Mouse (Mus musculus) heart, postnatal 10 days (tissue): Measurements from ENCODE around the gene Rapgef3. TPM values are rescaled to one million over a fixed set of nuclear protein-coding genes. Genes with fewer than 3 reads are reported as not detected.

Experiments
- DNase-seq, 2 experiments: peaks; one replicate each; pipeline ENCODE4 v3.0.0; 2021
- intact Hi-C: fragments of 180-260 bp; cut with DNase I; formaldehyde crosslinking; loops from one replicate; pipeline ENCODE4 v1.15.1; 2025
- total RNA-seq, 2 experiments: library from RNA; stranded (reverse); gene quantifications; 2 replicates each; pipeline ENCODE4 v1.2.3; 2021

The Rapgef3 gene
- total RNA-seq = 10 to 100 TPM; 29.2 to 30.7 TPM

DNA sequence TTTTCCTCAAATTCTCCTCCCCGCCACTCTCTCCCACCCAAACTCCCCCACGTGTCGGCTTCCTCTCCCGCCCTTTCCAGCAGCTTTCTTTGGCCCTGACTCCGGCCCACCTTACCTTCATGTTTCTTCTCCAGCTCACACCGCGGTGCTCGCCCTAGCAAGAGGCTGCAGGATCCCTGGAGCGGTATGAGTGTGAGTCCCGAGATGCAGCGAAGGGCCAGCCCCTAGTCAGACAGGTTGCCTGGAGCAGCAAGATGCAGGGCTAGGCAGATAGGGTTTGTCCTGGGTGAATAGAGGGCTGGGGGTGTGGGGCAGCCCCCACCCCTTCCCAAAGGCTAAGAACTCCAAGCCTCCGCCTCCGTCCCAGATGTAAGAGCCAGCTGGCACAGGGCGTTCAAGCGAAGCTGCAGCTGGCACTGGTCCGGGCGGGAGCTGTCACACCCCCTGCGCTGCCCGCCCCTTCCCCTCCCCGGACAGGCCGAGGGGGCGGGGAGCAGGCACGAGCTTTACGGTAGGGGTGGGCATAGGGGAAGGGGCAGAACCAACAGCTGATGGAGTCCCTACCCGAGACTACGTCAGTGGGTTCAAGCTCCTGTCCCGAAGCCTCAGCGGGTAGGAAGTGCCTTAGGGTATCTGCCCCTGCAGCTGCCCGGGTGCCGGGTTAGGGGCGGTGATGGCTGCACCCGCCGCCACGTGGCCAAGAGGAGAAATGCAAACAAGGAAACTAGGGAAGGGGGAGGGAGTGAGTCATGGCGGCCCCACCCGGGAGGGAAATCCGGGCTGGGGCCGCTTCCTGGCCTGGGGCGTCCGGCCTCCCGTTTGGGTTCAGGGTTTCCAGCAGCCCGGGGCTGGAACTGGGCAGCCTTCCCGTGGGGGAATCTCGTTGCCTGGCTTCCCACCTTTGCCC is at the start of gene Rapgef3:
TSS of gene Rapgef3 (minus strand) at position 693 of the 907 bp plus-strand sequence.
- intact Hi-C loops = loop anchor here (2.0 kb wide), 1 partner anchor 47 kb away; no protein-coding TSS in a partner anchor
- DNase-seq = peak; percentile 89 to 91

DNA sequence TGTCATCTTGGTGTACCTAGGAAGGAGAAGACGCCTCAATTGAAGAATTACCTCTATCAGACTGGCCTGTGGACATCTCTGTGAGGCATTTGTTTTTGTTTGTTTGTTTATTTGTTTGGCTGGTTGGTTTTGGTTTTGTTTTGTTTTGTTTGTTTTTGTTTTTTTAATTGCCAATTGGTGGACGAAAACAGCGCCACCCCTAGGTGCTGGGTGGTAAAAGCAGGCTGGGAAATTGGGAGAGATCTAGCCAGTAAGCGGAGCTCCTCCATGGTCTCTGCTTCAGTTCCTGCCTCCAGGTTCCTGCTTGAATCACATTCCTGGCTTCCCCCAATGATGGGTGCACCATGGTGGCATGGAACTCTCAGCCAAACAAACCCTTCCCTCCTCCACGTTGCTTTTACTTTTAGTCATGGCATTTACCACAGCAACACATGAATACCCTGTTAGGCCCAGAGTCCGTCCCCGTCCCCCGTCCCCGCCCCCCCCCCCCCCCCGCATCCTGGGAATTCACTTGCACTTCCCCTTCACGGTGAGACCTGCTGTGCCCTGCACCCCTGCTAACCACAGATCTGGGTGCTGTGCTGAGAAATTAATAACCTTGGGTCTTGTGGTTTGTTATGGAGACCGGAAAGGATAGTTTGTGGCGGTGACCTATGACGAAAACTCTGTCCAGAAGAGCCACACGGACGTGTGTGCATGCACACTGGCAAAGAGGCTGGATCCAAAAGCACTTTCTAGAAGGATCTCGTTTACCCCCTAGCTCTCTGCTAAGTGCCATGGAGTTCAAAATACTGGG is 48.6 kb upstream of the Rapgef3 start:
- intact Hi-C loops = no loop called here
- DNase-seq = no peak

DNA sequence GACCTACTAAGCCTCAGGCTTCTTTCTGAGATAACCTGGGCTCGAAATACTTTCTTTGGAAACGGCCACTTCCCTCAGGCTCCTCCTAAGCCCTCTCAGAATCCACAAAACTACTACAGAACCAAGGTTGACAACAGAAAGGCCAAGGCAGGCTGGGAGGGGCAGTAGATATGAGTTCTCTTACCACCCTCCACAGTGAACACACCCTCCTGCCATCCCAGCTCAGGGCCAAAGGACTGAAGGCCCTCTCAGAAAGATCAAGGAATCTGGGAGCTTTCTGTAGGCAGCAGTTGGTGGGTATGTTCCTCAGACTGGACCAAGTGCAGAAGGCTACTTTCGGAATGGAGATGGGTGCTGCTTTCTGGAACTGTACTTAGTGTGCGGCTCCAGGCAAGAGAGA is 47.5 kb upstream of the Rapgef3 start:
- intact Hi-C loops = no loop called here
- no peak for DNase-seq

DNA sequence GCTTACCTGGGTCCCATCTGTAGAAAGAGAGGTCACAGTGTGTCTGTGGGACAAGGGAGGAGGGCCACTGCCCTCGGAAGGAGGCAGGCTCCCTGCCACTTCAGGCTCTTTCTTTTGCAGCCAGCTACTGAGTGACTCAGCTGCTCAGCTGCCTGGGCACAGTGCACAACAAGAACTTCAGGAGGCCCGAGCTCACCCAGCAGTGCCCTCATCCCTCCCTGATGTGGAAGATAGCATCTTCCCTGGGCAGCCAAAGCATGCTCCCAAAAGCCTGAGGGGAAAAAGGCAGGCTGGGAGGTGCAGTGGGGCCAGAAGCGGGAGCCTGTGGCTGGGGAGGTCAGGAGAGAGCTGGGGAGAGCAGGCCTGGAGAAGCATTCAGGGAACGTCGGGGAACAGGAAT is 46.9 kb upstream of the Rapgef3 start:
- intact Hi-C loops = no loop called here
- DNase-seq = no peak

DNA sequence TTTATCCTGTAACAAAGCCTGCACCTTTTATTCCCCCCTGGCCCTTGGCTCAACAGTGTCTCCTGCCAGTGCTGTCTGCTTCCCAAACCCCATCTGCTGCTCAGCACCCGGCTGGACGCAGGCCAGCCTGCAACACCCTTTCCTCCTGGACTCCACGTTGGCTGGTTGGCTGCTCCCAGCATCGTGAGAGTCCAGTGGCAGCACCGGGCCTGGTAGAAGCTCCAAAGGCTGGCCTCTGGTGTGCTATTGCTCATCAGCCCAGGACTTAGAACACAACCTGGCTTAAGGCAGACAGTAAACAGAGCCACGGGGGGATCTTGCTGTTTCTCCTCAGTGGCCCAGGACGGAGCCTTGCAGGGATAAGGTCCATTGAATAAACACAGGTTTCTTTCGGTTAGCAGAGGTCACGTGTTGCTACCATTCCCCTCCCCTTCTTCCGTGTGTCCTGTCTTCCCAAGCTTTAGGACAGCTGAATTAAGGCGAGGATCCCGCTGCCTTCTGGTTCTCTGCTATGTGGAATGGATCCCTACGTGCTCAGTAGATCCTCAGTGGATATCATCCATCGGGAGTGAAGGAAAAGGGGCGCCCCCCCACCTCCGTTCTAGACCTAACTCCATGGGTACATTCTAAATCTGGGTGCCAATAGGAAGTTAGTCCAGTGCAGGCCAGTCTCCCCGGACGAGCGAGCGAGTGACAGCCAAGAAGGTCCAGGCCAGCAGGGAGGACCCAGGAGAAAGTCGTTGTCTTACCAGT is 45.9 kb upstream of the Rapgef3 start:
- DNase-seq = peak; percentile 74
- intact Hi-C loops = loop anchor here (2.0 kb wide), 1 partner anchor 27 kb away; no protein-coding TSS in a partner anchor

DNA sequence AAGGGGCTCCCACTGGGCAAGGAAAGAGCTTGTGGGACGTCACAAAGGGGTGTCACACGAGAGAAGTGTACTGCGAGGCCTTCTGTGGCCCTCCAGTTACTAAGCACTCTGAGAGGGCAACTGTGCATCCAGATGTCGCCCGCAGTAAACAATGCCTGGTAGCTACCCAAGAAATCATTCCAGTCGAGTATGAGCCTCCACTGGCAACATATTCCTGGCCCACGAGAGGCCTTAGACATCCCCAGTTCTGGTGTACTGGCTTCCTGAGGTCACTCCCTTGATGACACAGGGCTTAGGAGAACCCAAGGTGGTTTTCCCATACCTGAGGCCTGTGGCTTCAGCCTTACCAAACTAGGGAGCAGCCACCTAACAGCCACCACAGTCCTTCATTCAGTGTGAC is 45.1 kb upstream of the Rapgef3 start:
- intact Hi-C loops = loop anchor here (2.0 kb wide), 1 partner anchor 28 kb away; no protein-coding TSS in a partner anchor
- no peak for DNase-seq

DNA sequence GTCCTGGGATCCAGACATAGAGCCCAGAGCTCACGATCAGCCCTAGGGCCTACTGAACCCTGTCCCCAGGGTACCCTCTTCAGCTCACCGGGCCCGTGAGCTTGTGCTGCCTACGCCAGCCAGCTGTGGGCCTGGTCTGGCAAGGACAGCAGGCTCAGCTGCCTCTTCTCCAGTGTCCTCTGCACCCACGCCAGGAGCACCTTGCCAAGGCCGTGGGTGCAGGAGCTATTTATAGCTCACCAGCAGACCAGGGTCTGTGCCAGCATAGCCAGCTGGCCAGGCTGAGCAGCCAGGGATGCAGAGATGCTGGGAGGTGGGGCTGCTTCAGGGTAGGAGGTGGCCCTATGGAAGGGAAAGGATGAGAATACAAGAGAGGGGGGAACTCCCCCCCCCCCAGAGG is 44.4 kb upstream of the Rapgef3 start:
- intact Hi-C loops = loop anchor here (2.0 kb wide), 1 partner anchor 29 kb away; no protein-coding TSS in a partner anchor

DNA sequence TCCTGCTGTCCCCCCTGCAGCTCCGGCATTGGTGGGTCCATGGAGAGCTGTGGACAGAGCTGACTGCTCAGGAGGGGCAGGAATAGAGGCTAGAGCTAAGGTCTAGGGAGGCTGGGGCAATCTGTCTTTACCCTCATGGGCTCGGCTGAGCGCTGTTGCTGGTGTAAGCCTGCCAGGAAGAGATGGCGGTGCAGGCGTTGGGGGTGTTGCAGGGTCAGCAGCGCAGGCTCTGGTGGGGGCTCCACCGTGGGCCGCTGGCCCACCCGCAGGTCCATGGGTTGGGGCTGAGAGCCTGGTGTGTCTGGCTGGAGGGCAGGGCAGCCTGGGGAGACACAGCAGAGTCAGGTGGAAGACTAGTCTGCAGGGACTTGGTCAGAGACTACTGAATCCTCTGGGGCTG is 43.5 kb upstream of the Rapgef3 start:
- DNase-seq = no peak
- intact Hi-C loops = no loop called here

More for the DNA sequence above, 44.4 kb upstream of the Rapgef3 start:
- peak; percentile 91 to 92 for DNase-seq

DNA sequence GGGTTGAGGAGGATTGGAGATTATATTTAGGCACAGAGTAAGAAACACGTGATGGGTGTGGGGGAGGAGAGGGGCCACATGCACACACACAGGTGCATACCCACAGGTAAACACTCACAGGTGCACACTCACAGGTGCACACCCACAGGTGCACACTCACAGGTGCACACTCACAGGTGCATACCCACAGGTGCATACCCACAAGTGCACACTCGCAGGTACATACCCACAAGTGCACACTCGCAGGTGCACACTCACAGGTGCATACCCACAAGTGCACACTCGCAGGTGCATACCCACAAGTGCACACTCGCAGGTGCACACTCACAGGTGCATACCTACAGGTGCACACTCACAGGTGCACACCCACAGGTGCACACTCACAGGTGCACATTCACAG is 42.6 kb upstream of the Rapgef3 start:
- no peak for DNase-seq
- intact Hi-C loops = loop anchor here (1.0 kb wide), 1 partner anchor 39 kb away; no protein-coding TSS in a partner anchor

DNA sequence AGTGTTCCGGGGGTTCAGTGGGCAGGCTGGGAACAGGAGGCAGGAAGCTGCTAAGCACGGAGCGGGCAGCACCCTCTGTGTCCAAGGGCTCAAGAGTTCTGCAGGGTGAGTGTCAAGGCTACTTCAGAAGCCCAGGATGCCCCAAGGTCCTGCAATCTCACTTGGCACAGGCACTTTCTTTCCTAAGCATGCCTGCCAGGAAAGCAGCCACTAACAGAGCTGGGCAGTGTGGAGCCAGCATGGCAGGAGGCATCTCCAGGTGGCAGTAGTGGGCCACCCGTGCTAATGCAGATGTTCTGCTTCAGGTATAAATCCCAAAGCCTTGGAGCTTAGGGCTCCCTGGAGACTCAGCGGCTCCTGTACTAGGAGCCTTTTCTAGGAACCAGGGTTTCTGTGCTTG is 42.2 kb upstream of the Rapgef3 start:
- peak; percentile 69 to 72 for DNase-seq
- intact Hi-C loops = loop anchor here (1.0 kb wide), 1 partner anchor 39 kb away; no protein-coding TSS in a partner anchor

DNA sequence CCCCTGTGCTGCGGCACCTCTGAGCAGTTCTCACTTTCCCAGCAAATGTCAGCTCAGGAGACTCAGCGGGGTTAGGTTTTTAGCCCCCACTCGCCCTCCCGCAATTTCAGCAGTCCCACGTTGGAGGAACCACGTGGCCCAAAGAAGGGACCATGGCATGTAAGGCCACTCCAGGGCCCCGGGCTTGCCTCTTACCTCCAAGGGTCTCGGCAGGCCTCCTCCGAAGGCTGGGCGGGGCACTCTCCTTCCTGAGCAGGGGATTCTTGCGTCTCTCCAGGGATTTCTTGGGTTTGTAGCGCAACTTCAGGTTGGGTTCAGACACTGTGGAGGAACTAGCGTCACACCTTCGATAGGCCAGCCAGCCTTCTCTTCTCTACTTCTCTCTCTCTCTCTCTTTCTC is 41.4 kb upstream of the Rapgef3 start:
- DNase-seq = no peak
- intact Hi-C loops = no loop called here

DNA sequence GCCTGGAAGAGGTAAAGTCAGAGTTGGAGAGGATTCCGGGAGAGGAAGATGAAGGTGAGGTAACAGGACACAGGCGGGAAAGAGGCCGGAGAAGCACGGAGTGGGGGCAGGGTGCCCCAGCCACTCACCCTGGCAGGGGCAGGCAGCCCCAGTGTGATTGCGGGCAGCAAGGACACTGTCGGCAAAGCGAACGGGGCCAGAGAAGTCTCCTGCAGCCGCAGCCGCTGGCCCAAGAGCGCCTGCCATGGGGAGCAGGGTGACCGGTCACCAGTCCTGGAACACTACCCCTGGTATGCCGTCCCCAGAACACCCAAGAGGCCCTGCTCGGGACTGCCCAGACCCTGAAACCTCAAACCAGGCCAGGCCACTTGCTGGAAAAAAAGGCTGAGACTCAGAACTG is 40.8 kb upstream of the Rapgef3 start:
- intact Hi-C loops = no loop called here
- DNase-seq = no peak

DNA sequence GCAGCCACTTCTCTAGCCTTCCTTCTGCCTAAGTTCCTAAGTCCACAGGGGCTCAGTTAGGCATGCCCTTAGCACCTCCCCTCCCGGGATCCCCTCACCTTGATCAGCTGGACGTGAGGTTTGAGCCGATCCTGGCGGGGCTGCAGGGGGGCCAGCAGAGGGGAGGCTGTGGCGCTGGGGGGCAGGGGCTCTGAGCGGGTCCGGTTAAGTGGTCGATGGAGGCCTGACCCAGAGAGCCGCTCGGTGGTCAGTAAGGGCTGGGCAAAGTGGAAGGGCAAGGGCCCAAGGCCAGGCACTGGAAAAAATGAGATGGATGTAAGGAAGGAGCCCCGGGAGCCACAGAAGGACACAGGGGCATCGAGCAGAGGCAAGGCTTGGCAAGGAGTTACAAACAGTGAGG is 40.1 kb upstream of the Rapgef3 start:
- intact Hi-C loops = loop anchor here (2.0 kb wide), 1 partner anchor 15 kb away; no protein-coding TSS in a partner anchor
- no peak for DNase-seq

DNA sequence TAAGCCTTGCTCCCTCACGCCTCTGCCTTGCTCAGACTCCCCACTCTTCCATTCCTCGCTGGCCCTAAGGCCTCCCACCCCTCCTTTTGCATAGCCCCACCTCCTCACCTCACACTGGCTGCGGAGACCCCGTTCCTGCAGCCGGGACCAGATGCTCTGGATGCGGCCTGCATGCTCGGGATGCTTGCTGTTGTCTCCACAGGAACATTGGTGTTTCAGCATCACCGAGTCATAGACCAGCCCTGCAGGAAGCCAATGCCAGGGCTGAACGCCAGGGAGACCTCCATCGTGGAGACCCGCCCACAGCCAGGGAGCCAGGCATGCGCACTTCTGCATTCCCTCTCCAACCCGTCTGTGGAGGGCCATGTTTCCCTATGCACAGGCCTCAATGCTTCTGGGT is 34.8 kb upstream of the Rapgef3 start:
- no peak for DNase-seq
- intact Hi-C loops = loop anchor here (1.0 kb wide), 1 partner anchor 11 kb away; no protein-coding TSS in a partner anchor

DNA sequence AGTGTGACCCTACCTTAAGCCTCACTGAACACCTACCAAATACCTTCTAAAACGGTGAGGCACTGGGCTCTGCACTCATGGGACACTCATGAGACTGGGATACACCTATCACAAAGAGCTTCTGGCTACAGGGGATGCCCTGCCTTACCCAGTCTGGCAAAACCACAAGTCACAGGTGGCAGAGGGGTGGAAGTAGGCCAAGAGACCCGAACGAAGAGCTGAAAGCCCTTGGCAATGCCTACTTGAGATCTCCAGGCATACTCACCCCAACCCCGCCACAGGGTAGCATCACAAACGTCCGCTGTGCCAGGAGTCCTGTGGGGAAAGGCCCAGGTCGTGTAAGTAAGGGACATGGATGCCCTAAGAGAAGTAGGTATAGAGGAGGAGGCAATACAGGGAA is 34.0 kb upstream of the Rapgef3 start:
- no peak for DNase-seq
- intact Hi-C loops = loop anchor here (1.0 kb wide), 1 partner anchor 11 kb away; no protein-coding TSS in a partner anchor

DNA sequence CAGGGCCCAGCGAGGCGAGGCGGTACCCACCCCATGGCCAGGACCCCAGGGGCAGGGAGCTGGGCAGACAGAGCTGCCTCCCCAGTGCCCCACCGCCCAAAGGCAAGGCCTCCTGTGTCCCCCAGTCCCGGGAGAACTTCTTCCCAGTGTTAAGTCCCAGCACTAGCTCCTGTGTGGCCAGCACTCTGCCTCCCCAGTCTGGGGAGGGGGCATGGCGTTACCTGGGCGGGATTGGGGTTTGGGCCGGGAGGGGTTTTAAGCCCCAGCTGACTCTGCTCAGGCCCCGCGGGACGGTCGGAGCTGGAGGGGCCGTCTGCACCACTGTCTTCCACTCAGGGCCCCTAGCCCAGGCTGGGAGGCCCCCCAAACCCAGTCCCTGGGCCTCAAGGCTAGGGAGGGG is 33.1 kb upstream of the Rapgef3 start:
- DNase-seq = no peak
- intact Hi-C loops = no loop called here

DNA sequence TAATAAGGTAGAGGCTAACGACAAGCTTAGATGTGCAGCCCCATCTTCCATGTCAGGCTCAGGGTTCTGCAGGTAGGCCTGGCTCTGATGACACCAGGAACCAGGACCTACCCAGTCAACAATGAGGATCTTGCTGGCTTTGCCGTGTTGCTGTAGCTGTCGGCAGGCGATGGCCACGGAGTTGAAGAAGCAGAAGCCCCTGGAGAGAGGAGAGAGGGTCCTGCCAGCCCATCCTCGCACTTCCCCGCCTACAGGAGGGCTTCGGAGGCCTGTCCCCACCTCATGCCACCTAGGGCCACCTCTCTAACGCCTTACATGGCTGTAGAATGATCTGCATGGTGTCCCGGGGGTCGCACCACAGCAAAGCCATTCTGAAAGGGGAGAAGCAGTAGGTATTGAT is 31.7 kb upstream of the Rapgef3 start:
- intact Hi-C loops = no loop called here
- DNase-seq = no peak

DNA sequence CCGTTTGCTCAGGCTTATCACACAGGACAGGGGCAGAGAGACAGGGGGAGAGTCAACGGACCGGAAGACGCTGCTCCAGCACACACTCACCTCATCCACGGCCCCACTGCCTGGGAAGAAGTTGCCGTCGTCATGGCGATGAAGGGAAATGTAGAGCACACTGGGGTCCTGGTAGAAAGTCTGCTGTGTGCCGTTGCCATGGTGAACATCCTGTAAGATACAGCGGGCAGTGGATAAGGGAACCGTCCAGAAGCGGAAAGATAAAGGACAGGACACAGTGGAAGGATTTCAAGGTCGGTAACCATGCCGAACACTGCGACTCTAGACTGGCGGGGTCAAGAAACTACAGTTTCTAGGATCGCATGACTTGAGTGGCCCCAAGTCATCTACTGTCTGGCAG is 30.4 kb upstream of the Rapgef3 start:
- intact Hi-C loops = no loop called here
- no peak for DNase-seq

DNA sequence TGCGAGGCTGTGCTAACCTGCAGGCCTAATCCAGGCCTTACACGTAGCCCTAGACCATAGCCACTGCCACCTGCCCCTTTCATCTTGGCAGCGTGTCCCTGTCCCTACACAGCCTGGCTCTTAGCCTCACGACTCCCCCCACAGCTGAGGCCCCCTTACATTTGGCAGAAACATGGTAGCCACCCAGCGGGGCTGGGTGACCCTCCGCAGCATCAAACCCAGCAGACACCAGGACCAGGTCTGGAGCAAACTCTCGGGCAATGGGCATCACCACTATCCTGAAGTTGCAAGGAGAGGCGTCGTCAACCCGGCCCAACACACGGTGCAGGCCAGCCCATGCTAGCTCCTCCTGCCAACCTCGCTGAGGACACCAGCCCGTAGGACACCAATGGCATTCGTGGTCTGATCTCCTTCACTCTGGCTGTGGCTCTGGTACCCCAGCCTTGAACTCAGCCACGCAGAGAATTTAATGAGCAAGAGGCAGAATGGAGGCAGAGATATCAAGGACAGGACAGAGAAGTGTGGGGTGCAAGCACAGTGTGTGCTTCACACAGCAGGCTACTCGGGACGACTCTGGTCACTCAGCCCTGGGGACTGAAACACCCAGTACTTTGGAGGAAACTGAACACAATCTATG is 29.0 kb upstream of the Rapgef3 start:
- intact Hi-C loops = no loop called here
- no peak for DNase-seq
